Mouse (Mus musculus) embryo, embryonic 11 days (tissue): ENCODE data around the gene Tcf15.

Experiments used
- DNase-seq: peaks from one replicate; pipeline ENCODE4 v3.0.0-alpha.2; 2015

Gene Tcf15

DNA sequence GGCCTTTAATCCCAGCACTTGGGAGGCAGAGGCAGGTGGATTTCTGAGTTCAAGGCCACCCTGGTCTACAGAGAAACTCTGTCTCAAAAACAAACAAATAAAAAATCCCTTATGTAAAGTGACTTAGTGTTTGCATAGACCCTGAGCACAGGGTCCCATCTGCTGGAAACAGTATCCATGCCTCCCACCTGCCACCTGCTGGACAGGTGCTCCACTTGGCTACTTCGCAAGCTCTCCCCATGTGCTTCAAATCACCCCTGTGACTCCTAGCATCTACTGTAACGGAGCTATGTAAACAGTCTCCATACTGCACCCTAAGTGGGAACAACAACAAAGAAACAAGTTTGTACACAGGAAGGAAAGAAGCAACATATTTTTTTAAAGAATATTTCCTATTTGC lies 14.8 kb upstream of the Tcf15 start:
- DNase-seq: no peak

- DNase-seq: no peak
These were observed 13.6 kb upstream of the Tcf15 start for GRCm38 (mm10) chr2:152129778-152130177.

GRCm38 (mm10) chr2:152132016-152132415 lies 11.3 kb upstream of the Tcf15 start:
- no peak for DNase-seq

GRCm38 (mm10) chr2:152132691-152133090 lies 10.7 kb upstream of the Tcf15 start:
- no peak for DNase-seq

DNA sequence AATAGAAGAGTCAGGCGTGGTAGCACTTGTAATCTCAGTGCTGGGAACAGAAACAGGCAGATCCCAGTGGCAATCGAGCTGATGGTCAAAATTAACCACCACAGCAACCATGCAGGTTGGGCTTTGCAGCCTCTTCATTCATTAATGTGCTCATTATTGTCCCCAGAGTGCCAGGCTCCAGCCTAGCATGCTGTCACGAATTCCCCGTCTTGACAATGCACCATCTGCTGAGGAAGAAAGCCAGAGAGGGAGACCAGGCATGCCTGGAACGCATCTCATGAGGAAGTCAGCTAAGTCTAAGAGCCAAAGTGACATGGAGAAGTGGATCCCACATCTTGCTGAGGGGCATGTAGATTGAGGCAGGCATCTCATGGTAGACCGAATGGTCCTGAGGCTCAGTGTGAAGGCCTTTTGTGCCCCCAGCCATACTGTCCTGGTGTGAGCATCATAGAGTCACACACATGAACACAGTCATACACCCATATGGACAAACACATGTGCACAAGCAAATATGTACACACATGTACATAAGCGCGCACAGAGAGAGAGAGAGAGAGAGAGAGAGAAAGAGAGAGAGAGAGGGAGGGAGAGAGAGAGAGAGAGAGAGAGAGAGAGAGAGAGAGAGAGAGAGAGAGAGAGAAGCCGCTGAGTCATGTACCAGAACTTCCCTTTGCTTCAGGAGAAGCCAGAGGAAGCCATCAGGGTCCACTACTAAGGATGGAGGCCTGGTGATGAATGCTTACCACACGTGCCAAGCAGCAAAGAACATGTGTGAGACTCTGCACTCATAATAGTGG lies 4.0 kb upstream of the Tcf15 start:
- DNase-seq: no peak

DNA sequence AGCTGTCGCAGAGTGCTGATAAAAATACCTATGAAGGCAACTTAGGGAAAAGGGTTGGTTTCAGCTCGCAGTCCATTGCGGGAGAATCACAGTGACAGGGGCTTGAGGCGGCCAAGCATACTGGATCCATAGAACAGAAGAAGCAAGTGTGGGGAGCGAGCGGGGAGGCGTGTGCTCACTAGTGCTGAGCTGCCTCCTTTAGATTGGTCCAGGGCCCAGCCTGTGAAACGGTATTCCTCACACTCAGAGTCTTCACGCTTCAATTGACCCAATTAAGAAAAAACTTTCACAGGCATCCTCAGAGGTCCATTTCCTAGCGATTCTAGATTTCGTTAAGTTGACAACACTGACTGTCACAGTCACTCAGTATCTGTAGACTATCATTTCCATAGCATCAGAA lies 2.4 kb upstream of the Tcf15 start:
- no peak for DNase-seq

GRCm38 (mm10) chr2:152141491-152141890 lies 1.9 kb upstream of the Tcf15 start:
- no peak for DNase-seq

GRCm38 (mm10) chr2:152142046-152142445 lies 1.3 kb upstream of the Tcf15 start:
- peak; percentile 89 for DNase-seq

DNA sequence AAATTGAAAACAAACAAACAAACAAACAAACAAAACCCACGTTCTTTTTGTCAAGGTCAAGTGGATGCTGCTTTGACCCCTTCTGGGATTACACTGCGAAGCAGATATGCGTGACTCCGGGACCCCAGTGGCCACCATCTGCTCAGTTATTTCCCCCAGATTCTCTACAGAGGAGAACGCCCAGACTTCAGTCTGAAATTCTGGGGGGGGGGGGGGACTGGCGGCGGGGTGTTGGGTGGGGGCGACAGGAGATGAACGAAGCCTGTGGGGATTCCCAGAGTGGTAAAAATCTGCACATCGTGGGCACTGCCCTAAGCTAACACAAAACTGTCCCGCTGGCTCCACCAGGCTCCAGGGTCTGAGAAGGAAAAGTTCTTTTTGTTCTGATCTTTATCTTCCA lies 790 bp upstream of the Tcf15 start:
- peak; percentile 46 for DNase-seq

DNA sequence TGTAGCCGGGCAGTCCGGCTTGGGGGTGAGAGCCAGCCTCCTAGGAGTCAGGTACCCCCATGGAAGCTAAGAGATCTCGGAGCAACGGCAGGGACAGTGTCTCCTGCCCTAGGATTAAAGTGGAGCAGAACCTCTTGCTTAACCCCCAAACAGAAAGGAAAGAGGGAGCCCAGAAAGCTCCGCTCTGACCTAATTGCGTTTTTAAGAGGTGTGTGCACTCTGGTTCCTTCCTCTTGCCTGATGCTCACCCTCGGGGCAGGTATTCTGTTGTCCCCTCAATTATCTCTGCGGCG lies 743 bp downstream of the Tcf15 start:
- no peak for DNase-seq

GRCm38 (mm10) chr2:152144501-152144900 lies 1.1 kb downstream of the Tcf15 start:
- no peak for DNase-seq

DNA sequence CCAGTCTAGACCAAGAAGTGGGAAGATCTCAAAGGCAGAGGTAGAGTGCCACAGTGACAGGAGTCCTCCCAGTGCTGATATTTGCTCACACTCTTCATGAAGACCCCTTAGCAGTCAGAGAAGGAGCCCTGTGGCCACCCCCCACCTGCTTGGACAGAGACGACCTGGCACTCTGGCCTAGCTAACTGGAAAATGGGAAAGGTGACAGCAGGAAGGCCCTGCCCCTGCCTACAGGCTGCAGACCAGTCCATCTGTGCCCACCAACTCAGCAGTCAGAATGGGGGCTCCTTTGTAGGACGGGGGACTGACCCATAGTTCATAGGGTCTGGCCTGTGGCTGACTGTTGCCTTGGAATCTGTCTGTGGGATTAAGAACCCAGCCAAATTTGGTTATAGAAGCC lies 2.4 kb downstream of the Tcf15 start:
- no peak for DNase-seq

DNA sequence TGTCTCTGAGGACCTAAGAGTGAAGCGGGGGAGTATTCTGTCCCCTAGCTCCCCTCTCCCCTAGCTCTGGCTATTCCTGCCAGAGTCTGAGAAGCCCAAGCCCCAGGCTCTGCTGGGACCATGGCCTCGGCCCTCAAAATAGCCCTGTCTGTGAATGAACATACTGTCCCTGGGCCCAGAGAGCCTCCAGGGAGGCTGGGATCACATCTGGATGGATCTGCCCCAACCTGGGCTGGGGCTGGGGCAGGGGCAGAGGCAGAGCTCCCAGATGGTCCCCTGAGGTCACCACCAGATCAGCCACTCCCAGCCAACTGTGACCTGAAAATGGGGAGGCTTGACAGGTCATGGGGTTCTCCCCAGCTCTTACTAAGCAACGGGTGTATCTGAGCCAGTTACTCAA lies 3.7 kb downstream of the Tcf15 start:
- DNase-seq: no peak

- DNase-seq: no peak
These were observed 5.3 kb downstream of the Tcf15 start for GRCm38 (mm10) chr2:152148675-152149074.

- DNase-seq: no peak
These were observed 6.5 kb downstream of the Tcf15 start for GRCm38 (mm10) chr2:152149891-152150290.

GRCm38 (mm10) chr2:152150373-152150772 lies 7.0 kb downstream of the Tcf15 start:
- no peak for DNase-seq

- peak; percentile 36 for DNase-seq
These were observed 10.0 kb downstream of the Tcf15 start for GRCm38 (mm10) chr2:152153361-152153760.

DNA sequence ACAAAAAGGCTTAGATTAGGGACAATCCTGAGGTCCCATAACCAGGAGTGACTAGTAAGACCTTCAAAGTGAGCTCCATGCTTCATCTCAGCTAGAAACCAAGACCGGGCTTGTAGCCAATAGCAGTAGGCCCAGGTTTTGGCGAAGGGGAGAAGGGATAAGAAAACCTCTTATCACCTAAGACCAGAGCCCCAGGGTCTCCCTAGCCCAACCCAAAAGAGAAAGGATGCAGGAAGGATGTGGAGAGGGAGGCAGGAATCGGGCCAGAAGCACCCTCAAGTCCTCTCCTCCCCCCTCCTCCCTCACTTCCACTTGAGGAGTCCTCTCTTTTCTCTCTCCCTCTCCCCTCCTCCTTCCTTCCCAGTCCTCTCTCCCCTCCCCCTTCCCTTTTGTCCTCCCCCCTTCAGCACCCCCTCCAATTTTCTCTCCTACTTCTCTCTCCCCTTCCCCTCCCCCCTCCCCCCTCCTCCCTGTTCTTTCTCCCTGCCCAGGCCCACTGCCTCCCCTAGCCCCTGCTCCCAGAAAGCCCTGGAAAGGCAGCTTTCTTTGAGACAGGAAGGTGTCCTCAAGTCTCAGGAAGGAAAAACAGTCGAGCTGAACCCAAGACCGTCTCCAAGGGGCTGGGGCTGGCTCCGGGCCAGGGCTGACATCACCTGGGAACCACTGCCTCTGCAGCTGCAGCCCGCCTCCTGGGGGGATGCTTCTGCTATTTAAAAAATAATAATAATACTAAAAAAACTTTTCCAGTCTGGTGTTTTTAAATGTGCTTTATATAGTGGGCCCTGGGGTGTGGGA lies 12.2 kb downstream of the Tcf15 start:
- peak; percentile 38 for DNase-seq

GRCm38 (mm10) chr2:152156471-152156870 lies 13.1 kb downstream of the Tcf15 start:
- DNase-seq: no peak

- no peak for DNase-seq
These were observed 16.1 kb downstream of the Tcf15 start for GRCm38 (mm10) chr2:152159487-152159886.

DNA sequence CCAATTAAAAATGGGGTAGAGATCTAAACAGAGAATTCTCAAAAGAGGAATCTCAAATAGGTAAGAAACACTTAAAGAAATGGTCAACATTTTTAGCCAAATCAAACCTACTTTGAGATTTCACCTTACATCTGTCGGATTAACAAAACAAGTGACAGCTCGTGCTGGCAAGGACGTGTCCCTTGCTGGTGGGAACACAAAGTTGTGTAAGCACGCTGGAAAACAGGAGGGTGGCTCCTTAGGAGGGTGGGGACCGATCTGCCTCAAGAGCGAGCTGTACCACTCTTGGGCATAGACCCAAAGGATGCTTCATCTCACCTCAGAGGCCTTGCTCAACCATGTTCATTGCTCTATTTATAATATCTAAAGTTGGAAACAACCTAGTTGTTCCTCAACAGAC lies 22.9 kb downstream of the Tcf15 start:
- DNase-seq: no peak

DNA sequence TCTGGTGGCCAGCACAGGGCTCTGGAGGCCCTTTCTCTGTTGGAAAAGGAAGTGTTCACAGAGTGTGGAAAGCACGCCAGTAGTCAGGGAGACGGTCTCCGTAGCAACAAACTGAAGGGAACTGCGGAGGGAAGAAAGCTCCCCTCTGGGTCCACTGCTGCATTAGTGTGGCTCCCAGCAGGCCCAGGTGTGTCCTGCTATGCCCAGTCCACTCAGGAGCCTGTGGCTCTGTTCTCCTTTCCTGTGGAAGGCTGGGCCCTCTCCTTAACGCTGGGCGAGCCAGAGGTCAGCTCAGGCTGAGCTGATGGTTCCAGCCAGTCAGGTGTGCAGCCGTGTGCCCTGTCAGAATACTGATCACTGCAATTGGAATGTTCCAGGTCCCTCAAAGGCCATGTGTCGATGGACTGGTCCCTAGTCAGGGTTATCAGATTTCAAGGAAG lies 24.5 kb downstream of the Tcf15 start:
- peak; percentile 76 for DNase-seq

DNA sequence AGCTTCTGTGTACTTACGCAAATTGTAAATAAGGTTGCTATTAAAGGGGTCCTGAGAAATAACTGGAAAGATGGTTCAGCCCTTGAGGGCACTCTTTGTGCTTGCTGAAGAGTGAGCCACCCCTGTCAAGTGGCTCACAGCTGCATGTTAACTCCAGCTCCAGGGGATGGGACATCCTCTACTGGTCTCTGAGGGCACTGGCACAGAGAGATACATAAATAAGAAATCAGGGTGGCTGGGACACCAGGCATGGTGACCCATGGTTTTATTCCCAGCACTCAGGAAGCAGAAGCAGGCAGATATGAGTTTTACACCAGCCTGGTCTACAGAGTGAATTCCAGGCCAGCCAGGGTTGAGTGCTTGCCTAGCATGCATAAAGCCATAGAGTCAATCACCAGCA lies 26.0 kb downstream of the Tcf15 start:
- DNase-seq: no peak

- DNase-seq: no peak
These were observed 31.5 kb downstream of the Tcf15 start for GRCm38 (mm10) chr2:152174861-152175260.

DNA sequence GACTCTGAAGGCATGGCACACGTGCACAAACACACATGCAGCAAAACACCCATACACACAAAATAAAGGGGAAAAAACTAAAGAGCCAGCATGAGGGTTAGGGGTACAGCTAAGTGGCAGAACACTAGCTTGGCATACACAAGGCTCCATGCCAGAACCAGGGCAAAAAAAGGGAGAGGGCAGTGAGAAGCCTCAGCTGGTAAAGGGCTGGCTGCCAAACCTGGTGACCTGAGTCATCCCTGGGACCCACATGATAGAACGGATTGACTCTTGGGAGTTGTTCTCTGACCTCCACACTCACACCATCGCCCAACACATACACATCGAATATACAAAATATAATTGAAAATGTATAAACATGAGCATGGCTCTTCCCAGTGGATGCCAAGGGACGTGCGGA lies 33.3 kb downstream of the Tcf15 start:
- DNase-seq: no peak
